Mouse (Mus musculus) adrenal gland, adult 2 months (tissue): ENCODE measurements around the gene Sidt1. TPM values are rescaled to one million over a fixed set of nuclear protein-coding genes. Genes with fewer than 3 reads are reported as not detected.

Source experiments
- polyA plus RNA-seq: library from polyadenylated mRNA; depleted of rRNA; stranded (reverse); fragments of >200 nt; gene quantifications from 2 replicates; pipeline ENCODE4 v1.2.3, GENCODE M21; 2012; rRNA removed
- total RNA-seq, 2 experiments: library from RNA; stranded (reverse); gene quantifications; 2 replicates each; pipeline ENCODE4 v1.2.3; 2021

Gene Sidt1
- total and polyA plus RNA-seq, 3 experiments, result 6.3 to 10.3 (median 8.5) TPM

Other genes starting within 250 kb of the Sidt1 start
- gene Atp6v1a, start 193.5 kb downstream of the Sidt1 start, total RNA-seq, result 100 to 1,000 TPM; 140 to 162 TPM
- 10.5 and 12.9 TPM in 2 replicates for gene Atp6v1a, start 193.5 kb downstream of the Sidt1 start, polyA plus RNA-seq
- 10 to 100 TPM; 73.5 to 81.3 TPM for gene Naa50, start 193.4 kb downstream of the Sidt1 start, total RNA-seq
- gene Naa50, start 193.4 kb downstream of the Sidt1 start, polyA plus RNA-seq, result 14.6 and 22.8 TPM in 2 replicates
- 10 to 100 TPM; 17.0 to 24.6 TPM for gene Usf3, start 159.9 kb downstream of the Sidt1 start, total RNA-seq
- gene Usf3, start 159.9 kb downstream of the Sidt1 start, polyA plus RNA-seq, result 3.1 and 5.0 TPM in 2 replicates
- gene Spice1, start 13.9 kb upstream of the Sidt1 start, total RNA-seq, result 10 to 100 TPM; 14.9 to 26.9 TPM
- 4.4 and 4.9 TPM in 2 replicates for gene Spice1, start 13.9 kb upstream of the Sidt1 start, polyA plus RNA-seq
- gene Cfap44, start 61.6 kb upstream of the Sidt1 start, total RNA-seq, result under 1 TPM; 0.28 to 0.58 TPM
- gene Cfap44, start 61.6 kb upstream of the Sidt1 start, polyA plus RNA-seq, result 0.08 and 0.47 TPM in 2 replicates
- gene Boc, start 225.7 kb upstream of the Sidt1 start, total RNA-seq, result 10 to 100 TPM; 46.3 to 52.1 TPM
- 73.4 and 94.6 TPM in 2 replicates for gene Boc, start 225.7 kb upstream of the Sidt1 start, polyA plus RNA-seq